Mouse (Mus musculus) skeletal muscle tissue, adult 2 months (tissue): ENCODE results near the gene Olfr967.
"Not testable (repeated sequence)": the region's sequence is repeated elsewhere in the genome, so short reads cannot be mapped to it uniquely, and the experiment has no call there.

Experiments used
- DNase-seq: peaks from one replicate; pipeline ENCODE4 v3.0.0-alpha.2; 2012; ENCODE audit warnings: low read depth, low spot score

Gene Olfr967

DNA sequence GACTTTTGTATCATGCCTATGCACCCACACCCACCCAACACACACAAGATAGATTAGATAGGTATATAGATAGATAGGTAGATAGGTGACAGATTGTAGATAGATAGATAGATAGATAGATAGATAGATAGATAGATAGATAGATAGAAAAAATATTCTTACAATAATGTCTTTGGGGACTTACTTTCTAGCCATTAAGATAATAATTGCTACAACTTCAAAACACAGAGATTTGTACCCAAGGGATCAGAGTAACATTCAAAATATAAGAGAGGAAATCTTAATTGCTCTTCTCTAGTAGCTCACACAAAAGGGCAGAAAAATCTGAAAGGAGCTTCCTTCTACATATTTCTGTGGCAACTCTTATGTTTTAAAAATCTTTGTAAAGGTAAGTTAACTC is at the start of gene Olfr967:
TSS of gene Olfr967 (plus strand) at position 301 of the 400 bp plus-strand sequence.
- DNase-seq = no peak

DNA sequence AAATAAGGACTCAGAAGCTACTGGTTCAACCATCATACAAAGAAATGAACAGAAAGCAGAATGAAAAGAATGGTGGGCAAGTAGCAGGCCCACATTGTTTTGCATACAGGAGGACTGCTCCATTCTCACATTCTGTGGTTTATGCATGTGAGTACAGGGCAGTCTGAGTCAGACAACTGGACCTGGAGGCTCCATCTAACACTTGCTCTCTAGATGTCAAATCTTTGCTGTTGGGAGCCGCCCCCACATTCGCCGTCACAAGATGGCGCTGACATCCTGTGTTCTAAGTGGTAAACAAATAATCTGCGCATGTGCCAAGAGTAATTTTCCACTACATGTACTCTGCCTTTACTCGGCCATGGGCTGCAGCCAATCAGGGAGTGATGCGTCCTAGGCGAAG is 44.9 kb upstream of the Olfr967 start:
- not testable (repeated sequence) for DNase-seq

DNA sequence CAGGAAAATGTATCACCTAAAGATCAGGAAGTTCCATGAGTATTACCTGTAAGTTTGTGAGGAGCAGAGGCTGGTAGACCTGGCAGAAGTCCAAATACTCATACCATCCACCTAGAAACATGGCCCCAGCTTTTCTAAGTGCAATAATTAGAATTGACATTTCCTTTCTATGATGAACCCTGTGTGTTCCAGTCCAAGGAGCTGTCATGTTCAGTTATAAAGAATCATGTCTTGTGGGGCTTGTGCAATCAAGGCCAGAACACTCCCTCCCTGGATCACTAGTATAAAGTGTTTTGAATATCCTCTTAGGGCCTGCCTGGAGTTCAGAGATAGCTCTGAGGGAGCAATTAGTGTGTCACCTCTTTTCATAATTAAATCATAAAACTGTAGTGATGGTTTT is 39.0 kb upstream of the Olfr967 start, which contains the start of gene Olfr149:
TSS of gene Olfr149 (minus strand) at position 101 of the 400 bp plus-strand sequence.
- DNase-seq = no peak

DNA sequence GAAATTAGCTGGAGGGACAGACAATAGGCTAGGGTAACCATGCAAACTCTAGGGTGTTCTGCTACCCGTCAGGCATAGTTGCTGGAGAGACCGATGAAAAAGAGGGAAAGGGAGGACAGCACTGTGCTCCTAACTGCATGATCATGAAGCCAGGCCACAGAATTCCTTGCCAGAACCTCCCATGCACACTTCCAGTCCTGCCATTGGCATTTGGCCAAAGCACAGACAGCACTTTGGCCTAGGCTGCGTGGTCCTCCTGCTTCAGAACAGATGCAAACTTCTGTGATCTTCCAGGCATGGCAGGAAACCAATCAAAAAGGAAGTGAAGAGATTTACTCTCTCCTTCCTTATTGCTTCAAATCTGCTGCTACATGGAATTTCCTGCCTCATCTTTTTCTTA is 37.1 kb upstream of the Olfr967 start:
- peak; percentile 20 for DNase-seq

DNA sequence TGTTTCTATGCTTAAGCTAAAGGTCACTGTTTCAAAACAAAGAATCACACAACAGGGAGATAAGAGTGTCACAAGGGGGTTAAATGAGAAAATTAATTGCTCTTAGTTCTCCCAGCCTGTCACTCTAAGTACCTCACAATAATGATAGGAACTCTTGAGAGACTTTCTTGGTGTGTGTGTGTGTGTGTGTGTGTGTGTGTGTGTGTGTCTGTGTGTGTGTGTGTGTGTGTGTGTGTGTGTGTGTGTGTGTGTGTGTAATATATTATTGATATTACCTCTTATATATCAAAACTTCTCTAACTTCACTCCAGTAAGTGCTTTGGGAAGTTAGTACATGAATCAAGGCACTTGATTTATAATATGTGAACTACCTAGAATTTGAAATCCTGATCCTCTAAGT is 35.0 kb upstream of the Olfr967 start, which contains the start of gene Olfr965:
TSS of gene Olfr965 (plus strand) at position 301 of the 400 bp plus-strand sequence.
- DNase-seq = no peak

DNA sequence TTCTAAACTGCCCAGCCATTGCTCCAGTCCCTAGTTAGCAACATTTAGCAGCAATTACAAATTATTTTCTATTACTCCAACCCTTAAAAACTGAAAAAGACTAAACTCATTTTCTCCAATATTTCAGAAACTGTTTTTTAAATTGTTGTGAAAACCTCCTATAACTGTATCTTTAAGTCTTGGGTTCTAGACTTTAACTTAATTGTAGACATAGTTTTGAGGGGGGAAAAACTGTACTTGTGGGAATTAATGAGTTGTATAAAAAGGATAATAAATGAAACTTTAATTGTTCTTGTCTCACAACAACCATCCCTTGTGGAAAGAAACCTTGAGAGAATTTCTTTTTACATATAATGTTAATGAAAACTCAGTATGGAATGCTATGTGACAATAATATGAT is 15.4 kb upstream of the Olfr967 start, which contains the start of gene Olfr150:
TSS of gene Olfr150 (plus strand) at position 301 of the 400 bp plus-strand sequence.
- no peak for DNase-seq

DNA sequence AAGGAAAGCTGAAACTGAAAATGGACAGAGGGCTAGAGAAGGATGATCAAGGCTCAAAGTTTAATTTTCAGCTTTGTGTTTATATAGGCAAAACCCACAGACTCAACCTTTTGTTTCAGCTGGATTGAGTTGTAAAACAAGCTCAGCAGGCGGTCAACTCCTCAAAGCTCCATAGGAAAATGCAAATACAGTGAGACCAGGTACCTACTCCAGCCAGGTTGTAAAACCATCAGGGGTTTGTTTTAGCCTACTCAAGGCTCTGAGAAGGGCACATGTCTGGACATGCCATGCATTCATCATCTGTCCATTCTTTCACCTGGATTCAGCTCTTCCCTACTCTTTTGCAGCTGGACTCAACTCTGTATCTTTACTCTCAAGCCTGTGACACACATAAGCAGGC is 5.3 kb upstream of the Olfr967 start:
- DNase-seq = no peak

DNA sequence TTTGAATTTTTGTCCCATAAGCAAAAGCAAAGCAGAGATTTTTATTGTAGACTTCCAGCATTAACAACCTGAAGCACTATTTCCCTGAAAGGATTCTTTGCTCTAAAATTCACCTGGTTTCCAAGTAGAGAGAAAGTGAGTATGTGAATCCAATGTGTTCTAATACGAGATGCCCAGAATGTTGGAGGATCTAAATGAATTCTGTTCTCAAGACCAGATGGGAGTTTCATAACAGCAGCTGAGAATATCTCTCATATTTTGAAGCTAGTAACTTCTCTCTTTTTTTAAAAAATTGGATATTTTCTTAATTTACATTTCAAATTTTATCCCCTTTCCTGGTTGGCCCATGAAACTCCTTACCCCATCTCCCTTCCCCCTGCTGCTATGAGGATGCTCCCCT is 379 bp downstream of the Olfr967 start:
- DNase-seq = no peak

DNA sequence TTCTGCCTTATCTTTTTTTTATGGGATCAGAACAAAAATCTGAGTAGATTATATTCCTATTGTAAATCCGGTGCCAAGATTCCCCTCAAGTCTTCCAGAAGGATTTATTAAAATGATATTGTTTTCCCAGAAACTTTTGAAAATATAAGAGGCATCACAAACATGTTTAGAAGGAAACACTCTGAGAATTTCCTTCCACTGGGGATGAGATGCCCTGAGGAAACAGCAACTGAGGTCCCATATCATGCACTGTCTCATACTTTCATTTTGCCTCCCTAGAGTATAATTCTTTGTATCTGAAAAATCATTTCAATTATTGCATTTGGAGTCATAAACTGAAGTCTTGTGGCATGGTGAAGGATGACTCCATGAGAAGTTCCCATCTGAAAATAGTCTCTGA is 37.1 kb downstream of the Olfr967 start, which contains the start of gene Olfr968:
TSS of gene Olfr968 (minus strand) at position 101 of the 400 bp plus-strand sequence.
- no peak for DNase-seq

DNA sequence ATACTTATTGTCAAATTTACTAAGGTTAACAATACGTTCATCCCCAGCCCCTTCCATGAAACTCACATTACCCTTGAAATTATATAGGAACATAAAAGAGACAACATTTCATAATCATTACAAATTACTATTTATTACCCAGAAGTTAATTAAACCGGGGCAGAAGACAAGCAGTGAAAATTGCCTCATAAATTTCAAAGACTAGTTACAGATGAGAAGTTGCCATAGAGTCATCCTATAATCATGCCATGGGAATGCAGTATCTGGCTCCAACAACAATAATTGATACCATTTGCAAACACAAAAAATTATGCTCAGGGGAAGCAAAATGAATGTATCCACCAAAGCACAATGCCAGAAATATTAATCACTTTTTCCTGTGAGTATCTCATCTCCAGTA is 44.5 kb downstream of the Olfr967 start, which contains the start of gene Olfr969:
TSS of gene Olfr969 (plus strand) at position 388 of the 400 bp plus-strand sequence.
- DNase-seq = no peak
